Mouse (Mus musculus) A20 (cell line): ENCODE data around the gene Rer1.

ENCODE experiments used
- DNase-seq: peaks from one replicate; pipeline ENCODE4 v3.0.0-alpha.2; 2011; ENCODE audit warnings: low read depth, low spot score

The Rer1 gene

DNA sequence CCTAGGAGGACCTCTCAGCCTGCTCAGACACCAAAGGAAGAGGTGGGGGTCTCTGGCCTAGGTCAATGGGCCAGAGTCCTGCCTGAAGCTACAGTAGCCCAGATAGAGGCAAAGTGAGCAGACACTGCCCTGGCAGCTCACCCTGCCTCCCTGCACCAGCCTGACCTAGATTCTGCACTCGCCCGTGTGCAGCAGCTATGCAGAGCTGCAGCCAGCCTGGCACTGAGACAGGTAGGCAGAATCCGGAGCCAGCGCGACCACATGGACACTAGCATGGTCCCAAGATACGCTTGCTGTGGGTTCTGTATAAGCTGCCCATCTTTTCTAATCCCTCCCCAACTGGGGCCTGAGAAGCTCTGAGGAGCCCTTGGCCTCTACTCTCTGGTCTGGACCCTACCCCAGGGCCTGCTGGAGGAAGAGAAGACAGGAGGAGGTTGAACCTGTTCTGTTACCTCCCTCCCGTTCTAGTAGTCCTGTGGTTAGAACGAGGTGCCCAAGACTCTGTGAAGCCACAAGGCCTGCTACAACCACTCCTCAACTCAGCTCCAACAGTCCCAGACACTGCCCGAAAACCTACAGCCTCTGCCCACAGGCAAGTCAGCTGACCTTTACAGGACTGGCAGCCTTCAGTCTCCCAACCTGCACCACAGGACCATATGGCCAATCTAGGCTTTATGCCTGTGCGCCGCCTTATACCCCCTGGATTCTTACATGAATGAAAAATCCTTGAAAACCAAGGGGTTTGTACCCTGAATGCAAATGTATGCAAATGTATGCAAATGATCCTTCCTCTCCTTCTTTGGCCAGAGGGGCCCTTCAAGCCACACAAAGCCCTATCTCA lies 61.8 kb downstream of the Rer1 start:
- no peak for DNase-seq
